Mouse (Mus musculus): ENCODE measurements around the gene Cxcl2. TPM values are rescaled to one million over a fixed set of nuclear protein-coding genes. Genes with fewer than 3 reads are reported as not detected.

The Cxcl2 gene
- total RNA-seq, 2 experiments from 2014 or later: not detected

Other genes starting within 250 kb of the Cxcl2 start
- gene Cxcl5, start 144.5 kb upstream of the Cxcl2 start, total RNA-seq (2021): not detected
- under 1 TPM; 0.23 to 0.25 TPM for gene Ppbp, start 135.4 kb upstream of the Cxcl2 start, total RNA-seq (2021)
- gene Pf4, start 131.4 kb upstream of the Cxcl2 start, total RNA-seq (2021): 10 to 100 TPM in 1 of 2 experiments, 1 to 10 TPM in 1; 7.0 to 12.9 TPM
- gene Cxcl3, start 117.8 kb upstream of the Cxcl2 start, total RNA-seq (2021): not detected
- not detected for gene Cxcl15, start 109.3 kb upstream of the Cxcl2 start, total RNA-seq (2021)
- under 1 TPM in 1 of 2 experiments, not detected in 1; 0.36 TPM for gene Cxcl1, start 12.6 kb upstream of the Cxcl2 start, total RNA-seq (2021)
- gene Mthfd2l, start 27.2 kb downstream of the Cxcl2 start, total RNA-seq (2021): 1 to 10 TPM; 5.4 to 7.8 TPM
- under 1 TPM; 0.47 to 0.61 TPM for gene Epgn, start 123.6 kb downstream of the Cxcl2 start, total RNA-seq (2021)
- gene Ereg, start 170.8 kb downstream of the Cxcl2 start, total RNA-seq (2021): not detected
- gene Areg, start 235.7 kb downstream of the Cxcl2 start, total RNA-seq (2021): not detected

Measured in gastrocnemius, postnatal 36 days (tissue).